Mouse (Mus musculus): ENCODE measurements around the gene Itprid1. TPM values are rescaled to one million over a fixed set of nuclear protein-coding genes. Genes with fewer than 3 reads are reported as not detected.

The Itprid1 gene
- polyA plus RNA-seq (2015; fragmentation: Nextera tagmentation; extraction: Ambion mirVana) = 0.83 and 0.98 TPM in 2 replicates

DNA sequence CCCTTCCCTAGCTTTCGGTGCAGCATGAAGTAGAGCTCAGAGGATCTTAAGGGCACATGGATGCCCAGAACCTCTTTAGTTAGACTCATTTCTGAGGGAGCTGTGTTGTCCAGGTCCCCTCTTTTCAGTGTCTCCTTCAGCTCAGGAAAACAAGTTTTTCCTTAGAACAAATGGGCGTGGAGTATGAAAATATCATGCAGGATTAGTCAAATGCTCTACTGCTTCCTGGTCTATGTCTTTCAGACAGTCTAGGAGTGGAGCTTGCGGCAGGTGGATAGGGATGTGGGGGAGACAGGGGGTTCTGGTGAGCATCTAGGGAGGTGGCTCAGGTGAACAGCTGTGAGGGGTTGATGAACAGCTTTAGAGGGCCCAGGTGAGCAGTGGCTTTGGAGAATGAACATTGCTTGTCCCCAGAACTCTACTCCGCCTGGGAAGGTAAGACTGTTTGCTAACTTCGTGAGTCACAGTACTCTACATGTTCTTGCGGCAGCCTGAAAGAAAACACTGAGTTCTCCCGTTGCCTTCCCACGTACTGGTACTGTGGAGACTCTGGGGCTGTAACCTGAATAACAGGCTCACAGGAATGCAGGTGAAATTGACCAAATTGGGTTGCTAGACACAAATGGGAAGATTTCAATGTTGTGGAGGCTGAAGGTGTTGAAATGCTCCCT, at the start of gene Itprid1:
TSS of gene Itprid1 (plus strand) at position 246 of the 671 bp plus-strand sequence.
- H3K27ac ChIP-seq (replicated peaks) = no peak within 1 kb of the TSS; the same call in 1 of the 2 replicates
- WGBS = 69% methylated on average over 8 of the region's 8 CpGs
- no peak within 1 kb of the TSS for H3K4me2 ChIP-seq (replicated peaks)
- no peaks in the 10 kb centered on the region for H3K27me3 ChIP-seq
- H3K9me3 ChIP-seq (replicated peaks) = no peaks in the 10 kb centered on the region
- H3K4me1 ChIP-seq = 0 out of 2 replicates have a peak, but pooled peaks cover 8% of the 10 kb centered on the region
- ATAC-seq (ENCODE audit: insufficient number of reproducible peaks, low FRiP score, low TSS enrichment, low read depth) = no peak
- H3K4me3 ChIP-seq (replicated peaks) = no peak within 1 kb of the TSS
- no peaks in the 10 kb centered on the region for H3K36me3 ChIP-seq
- no peak within 1 kb of the TSS for H3K9ac ChIP-seq

DNA sequence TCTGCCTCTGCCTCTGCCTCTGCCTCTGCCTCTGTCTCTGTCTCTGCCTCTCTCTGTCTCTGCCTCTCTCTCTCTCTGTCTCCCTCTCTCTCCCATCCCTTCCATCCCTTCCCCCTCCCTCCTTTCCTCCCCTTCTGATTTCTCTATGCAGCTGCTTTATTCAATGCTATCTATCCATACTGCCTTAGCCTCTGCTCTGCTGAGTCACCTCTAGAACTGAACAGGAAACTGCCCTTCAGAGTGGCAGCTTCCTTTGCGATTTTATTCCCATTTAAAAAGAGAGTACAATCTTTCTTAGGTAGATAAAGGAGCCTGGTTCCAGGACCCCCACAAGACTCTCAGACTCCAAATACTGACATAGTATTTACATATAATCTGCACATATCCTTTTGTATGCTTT, 47.1 kb upstream of the Itprid1 start:
- no peak overlapping the region for H3K9ac ChIP-seq
- H3K4me1 ChIP-seq = peaks cover 8% of the 10 kb centered on the region
- no peak for ATAC-seq (ENCODE audit: insufficient number of reproducible peaks, low FRiP score, low TSS enrichment, low read depth)
- no peak overlapping the region for H3K4me2 ChIP-seq (replicated peaks)
- no peak overlapping the region for H3K4me3 ChIP-seq (replicated peaks)
- H3K27ac ChIP-seq (replicated peaks) = no peak overlapping the region
- 64% methylated on average over 1 of the region's 1 CpGs for WGBS
- no peaks in the 10 kb centered on the region for H3K9me3 ChIP-seq (replicated peaks)
- H3K27me3 ChIP-seq = no peaks in the 10 kb centered on the region
- H3K36me3 ChIP-seq = no peaks in the 10 kb centered on the region

DNA sequence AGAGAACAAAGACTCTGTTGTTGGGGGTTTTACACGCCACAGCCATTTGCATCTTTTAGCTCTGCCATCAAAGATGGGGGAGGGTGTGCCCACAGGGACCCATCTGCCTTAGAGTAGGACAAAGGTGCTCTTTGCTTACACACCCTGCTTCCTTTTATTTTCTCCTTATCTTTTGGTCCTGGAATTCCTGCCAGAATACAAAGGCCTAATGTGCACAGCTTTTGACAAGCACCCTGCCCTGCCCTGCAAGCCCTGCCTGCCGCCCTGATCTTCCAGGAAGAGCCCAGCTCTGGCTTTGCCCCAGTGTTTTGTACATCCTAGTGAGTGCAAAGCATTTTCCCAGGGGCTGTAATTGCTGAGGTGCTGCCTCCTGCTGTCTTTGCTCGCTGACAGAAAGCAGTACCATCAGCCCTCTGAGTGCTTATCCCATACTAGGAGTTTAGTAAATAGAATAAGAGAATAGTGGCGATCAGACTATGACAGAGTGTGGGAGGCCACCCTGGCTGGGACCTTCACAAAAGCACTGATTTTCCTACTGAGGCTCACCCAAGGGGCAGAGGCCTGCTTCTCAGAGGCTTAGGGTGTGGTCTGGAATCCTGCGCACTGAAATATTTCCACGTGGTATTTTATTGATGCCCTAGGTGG, 44.7 kb upstream of the Itprid1 start:
- Histone ChIP-seq H3K36me3 (no peaks in the 10 kb centered on the region), H3K4me1 (peaks cover 8% of the 10 kb centered on the region), H3K9me3 (replicated peaks) (no peaks in the 10 kb centered on the region), H3K27me3 (no peaks in the 10 kb centered on the region), H3K9ac (no peak overlapping the region), H3K4me3 (replicated peaks) (no peak overlapping the region), H3K27ac (replicated peaks) (no peak overlapping the region), H3K4me2 (replicated peaks) (no peak overlapping the region)
- 19% methylated on average over 6 of the region's 6 CpGs for WGBS
- ATAC-seq (ENCODE audit: insufficient number of reproducible peaks, low FRiP score, low TSS enrichment, low read depth) = no peak

DNA sequence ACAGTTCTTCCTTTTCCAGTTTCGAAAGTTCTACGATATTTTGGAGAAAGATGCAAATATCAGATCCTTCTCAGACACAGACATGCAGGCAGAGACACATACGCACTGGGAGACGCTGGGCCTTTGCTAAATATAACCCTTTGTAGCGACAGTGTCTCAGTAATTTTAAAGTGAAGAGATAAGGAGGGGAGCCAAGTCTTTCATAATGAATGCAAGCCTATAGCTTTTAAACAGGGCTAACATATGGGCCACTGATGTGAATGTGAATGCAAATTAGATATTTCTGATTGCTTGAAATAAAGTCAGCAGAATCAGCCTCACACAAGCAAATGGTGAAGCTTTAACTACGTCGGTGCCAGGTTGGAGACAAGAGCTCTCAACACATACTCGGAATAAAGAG, 44.2 kb upstream of the Itprid1 start:
- no peak overlapping the region for H3K4me2 ChIP-seq (replicated peaks)
- peaks cover 8% of the 10 kb centered on the region for H3K4me1 ChIP-seq
- H3K27me3 ChIP-seq = no peaks in the 10 kb centered on the region
- H3K9ac ChIP-seq = no peak overlapping the region
- no peaks in the 10 kb centered on the region for H3K9me3 ChIP-seq (replicated peaks)
- 32% methylated on average over 8 of the region's 8 CpGs for WGBS
- ATAC-seq (ENCODE audit: insufficient number of reproducible peaks, low FRiP score, low TSS enrichment, low read depth) = no peak
- H3K4me3 ChIP-seq (replicated peaks) = no peak overlapping the region
- no peak overlapping the region for H3K27ac ChIP-seq (replicated peaks)
- H3K36me3 ChIP-seq = no peaks in the 10 kb centered on the region

- peaks cover 8% of the 10 kb centered on the region for H3K4me1 ChIP-seq
- H3K27ac ChIP-seq (replicated peaks) = no peak overlapping the region
- no peaks in the 10 kb centered on the region for H3K9me3 ChIP-seq (replicated peaks)
- WGBS = 60% methylated on average over 1 of the region's 1 CpGs
- H3K4me3 ChIP-seq (replicated peaks) = no peak overlapping the region
- no peaks in the 10 kb centered on the region for H3K36me3 ChIP-seq
- no peak overlapping the region for H3K9ac ChIP-seq
- no peaks in the 10 kb centered on the region for H3K27me3 ChIP-seq
- no peak overlapping the region for H3K4me2 ChIP-seq (replicated peaks)
- no peak for ATAC-seq (ENCODE audit: insufficient number of reproducible peaks, low FRiP score, low TSS enrichment, low read depth)
Observed at GRCm38 (mm10) chr6:55802686-55803085, 34.0 kb upstream of the Itprid1 start.

- ATAC-seq (ENCODE audit: insufficient number of reproducible peaks, low FRiP score, low TSS enrichment, low read depth) = no peak
Observed at GRCm38 (mm10) chr6:55803357-55803756, 33.3 kb upstream of the Itprid1 start.

GRCm38 (mm10) chr6:55803991-55804680, 32.6 kb upstream of the Itprid1 start:
- WGBS = 25% methylated on average over 12 of the region's 12 CpGs
- H3K4me1 ChIP-seq = peaks cover 8% of the 10 kb centered on the region
- no peaks in the 10 kb centered on the region for H3K27me3 ChIP-seq
- H3K4me2 ChIP-seq (replicated peaks) = no peak overlapping the region
- no peak overlapping the region for H3K4me3 ChIP-seq (replicated peaks)
- no peaks in the 10 kb centered on the region for H3K36me3 ChIP-seq
- H3K9me3 ChIP-seq (replicated peaks) = no peaks in the 10 kb centered on the region
- H3K27ac ChIP-seq (replicated peaks) = no peak overlapping the region
- no peak overlapping the region for H3K9ac ChIP-seq
- ATAC-seq (ENCODE audit: insufficient number of reproducible peaks, low FRiP score, low TSS enrichment, low read depth) = no peak

More at GRCm38 (mm10) chr6:55803357-55803756, 33.3 kb upstream of the Itprid1 start:
- H3K4me3 ChIP-seq (replicated peaks) = no peak overlapping the region
- H3K27ac ChIP-seq (replicated peaks) = no peak overlapping the region
- no peak overlapping the region for H3K9ac ChIP-seq
- H3K36me3 ChIP-seq = no peaks in the 10 kb centered on the region
- H3K9me3 ChIP-seq (replicated peaks) = no peaks in the 10 kb centered on the region
- H3K4me2 ChIP-seq (replicated peaks) = no peak overlapping the region
- WGBS = 47% methylated on average over 7 of the region's 7 CpGs
- H3K27me3 ChIP-seq = no peaks in the 10 kb centered on the region
- peaks cover 8% of the 10 kb centered on the region for H3K4me1 ChIP-seq

GRCm38 (mm10) chr6:55804681-55805000, 32.1 kb upstream of the Itprid1 start:
- Histone ChIP-seq H3K27me3 (no peaks in the 10 kb centered on the region), H3K9me3 (replicated peaks) (no peaks in the 10 kb centered on the region), H3K4me1 (peaks cover 8% of the 10 kb centered on the region), H3K4me3 (replicated peaks) (no peak overlapping the region), H3K36me3 (no peaks in the 10 kb centered on the region), H3K9ac (no peak overlapping the region), H3K4me2 (replicated peaks) (no peak overlapping the region), H3K27ac (replicated peaks) (no peak overlapping the region)
- ATAC-seq (ENCODE audit: insufficient number of reproducible peaks, low FRiP score, low TSS enrichment, low read depth) = no peak
- WGBS = 84% methylated on average over 4 of the region's 4 CpGs

DNA sequence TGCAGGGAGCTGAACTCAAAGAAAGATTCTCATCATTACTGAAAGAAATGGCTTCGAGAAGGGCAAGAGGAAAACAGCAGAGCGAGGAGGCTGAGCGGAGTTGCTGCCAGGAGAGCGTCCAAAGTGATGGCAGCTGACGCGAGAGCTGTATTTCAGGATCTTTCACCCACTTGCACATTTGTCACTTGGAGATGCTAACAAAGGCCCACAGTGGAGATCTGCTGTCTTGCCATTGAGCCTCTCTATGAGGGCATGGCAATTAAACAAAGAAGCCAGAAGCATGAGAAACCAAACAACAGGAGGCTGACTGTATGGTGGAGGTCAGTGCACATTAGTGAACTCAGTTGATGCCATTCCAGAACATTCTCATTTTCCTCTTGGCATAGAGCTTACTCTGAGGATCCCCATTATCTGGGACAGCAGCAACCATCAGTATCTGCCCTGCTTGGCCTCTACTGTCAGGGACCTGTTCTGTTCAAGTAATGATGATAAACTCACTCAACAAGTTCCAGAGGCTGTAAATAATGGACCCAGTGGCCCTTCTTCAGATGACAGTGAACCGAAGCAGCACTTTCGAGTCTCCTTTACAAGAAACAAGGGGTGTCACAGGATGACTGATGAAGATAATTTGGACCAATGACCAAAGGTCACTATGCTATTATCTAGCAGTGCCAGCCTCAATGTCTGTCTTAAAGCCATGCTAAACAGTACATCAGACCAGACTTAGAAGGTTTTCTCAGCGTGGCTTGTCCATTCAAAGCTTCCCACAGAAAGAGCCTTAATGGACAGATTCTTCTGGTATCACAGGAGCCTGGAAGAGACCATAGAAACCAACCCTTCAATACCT, 31.2 kb upstream of the Itprid1 start:
- no peak overlapping the region for H3K4me2 ChIP-seq (replicated peaks)
- H3K4me1 ChIP-seq = peaks cover 8% of the 10 kb centered on the region
- H3K9ac ChIP-seq = no peak overlapping the region
- no peaks in the 10 kb centered on the region for H3K27me3 ChIP-seq
- no peaks in the 10 kb centered on the region for H3K36me3 ChIP-seq
- no peaks in the 10 kb centered on the region for H3K9me3 ChIP-seq (replicated peaks)
- 86% methylated on average over 9 of the region's 9 CpGs for WGBS
- ATAC-seq (ENCODE audit: insufficient number of reproducible peaks, low FRiP score, low TSS enrichment, low read depth) = no peak
- H3K4me3 ChIP-seq (replicated peaks) = no peak overlapping the region
- H3K27ac ChIP-seq (replicated peaks) = no peak overlapping the region

DNA sequence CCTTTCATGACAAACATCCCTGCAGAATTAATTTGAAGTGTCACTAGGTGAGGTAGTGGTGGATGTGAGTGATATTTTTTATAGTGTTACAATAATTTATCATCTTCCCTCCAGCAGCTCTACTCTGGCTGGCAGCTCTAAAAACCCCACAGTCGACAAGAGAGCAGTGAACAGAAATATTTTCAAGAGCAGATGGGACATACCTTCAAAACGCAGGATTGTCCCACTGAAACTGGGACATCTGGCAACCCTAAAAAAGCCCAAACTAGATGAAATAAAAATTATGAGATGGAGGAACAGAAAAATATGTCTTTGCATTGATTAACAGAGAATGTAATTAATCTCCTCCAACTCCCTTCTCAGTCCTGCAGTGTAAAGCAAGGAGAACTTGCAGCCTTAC, 30.2 kb upstream of the Itprid1 start:
- WGBS = 64% methylated on average over 2 of the region's 2 CpGs
- peaks cover 8% of the 10 kb centered on the region for H3K4me1 ChIP-seq
- no peak overlapping the region for H3K4me3 ChIP-seq (replicated peaks)
- no peak for ATAC-seq (ENCODE audit: insufficient number of reproducible peaks, low FRiP score, low TSS enrichment, low read depth)
- no peak overlapping the region for H3K4me2 ChIP-seq (replicated peaks)
- H3K9ac ChIP-seq = no peak overlapping the region
- no peaks in the 10 kb centered on the region for H3K36me3 ChIP-seq
- H3K27me3 ChIP-seq = no peaks in the 10 kb centered on the region
- no peak overlapping the region for H3K27ac ChIP-seq (replicated peaks)
- H3K9me3 ChIP-seq (replicated peaks) = no peaks in the 10 kb centered on the region

- H3K4me2 ChIP-seq (replicated peaks) = no peak overlapping the region
- H3K9me3 ChIP-seq (replicated peaks) = no peaks in the 10 kb centered on the region
Observed at GRCm38 (mm10) chr6:55808692-55809091, 28.0 kb upstream of the Itprid1 start.

More at GRCm38 (mm10) chr6:55808692-55809091, 28.0 kb upstream of the Itprid1 start:
- Histone ChIP-seq H3K4me1 (peaks cover 5% of the 10 kb centered on the region), H3K9ac (no peak overlapping the region), H3K4me3 (replicated peaks) (no peak overlapping the region), H3K27me3 (no peaks in the 10 kb centered on the region), H3K27ac (replicated peaks) (no peak overlapping the region), H3K36me3 (no peaks in the 10 kb centered on the region)
- ATAC-seq (ENCODE audit: insufficient number of reproducible peaks, low FRiP score, low TSS enrichment, low read depth) = no peak
- WGBS = 58% methylated on average over 3 of the region's 3 CpGs
